Mouse (Mus musculus) hindbrain, embryonic 16.5 days (tissue): ENCODE results near the gene Topbp1. TPM values are rescaled to one million over a fixed set of nuclear protein-coding genes. Genes with fewer than 3 reads are reported as not detected.
"Not testable (repeated sequence)": the region's sequence is repeated elsewhere in the genome, so short reads cannot be mapped to it uniquely, and the experiment has no call there.

Source experiments
- ATAC-seq: fragments of 200-750 bp; cut with Nextera tagmentation; 2 replicates; pipeline ENCODE4 v1.8.0; 2017; ENCODE audit warnings: moderate TSS enrichment, moderate library complexity
- H3K27ac ChIP-seq: fragments of 300-500 bp; sonication (generic); 2 replicates; pipeline ENCODE4 v1.5.1; 2014; ENCODE audit warnings: low read depth, mild to moderate bottlenecking, control low read depth, low read length, moderate library complexity
- H3K27me3 ChIP-seq: fragments of 300-500 bp; sonication (generic); replicated peaks from 2 replicates; pipeline ENCODE4 v1.6.1; 2014; ENCODE audit warnings: low read length; ENCODE audit not compliant: control insufficient read depth, insufficient read depth
- H3K36me3 ChIP-seq: fragments of 300-500 bp; sonication (generic); 2 replicates; pipeline ENCODE4 v1.6.1; 2014; ENCODE audit warnings: mild to moderate bottlenecking, low read length, moderate library complexity, mixed read lengths; ENCODE audit not compliant: control insufficient read depth, insufficient read depth
- H3K4me1 ChIP-seq: fragments of 300-500 bp; sonication (generic); 2 replicates; pipeline ENCODE4 v1.6.1; 2014; ENCODE audit warnings: low read depth, low read length; ENCODE audit not compliant: control insufficient read depth, insufficient read depth
- H3K4me2 ChIP-seq: fragments of 300-500 bp; sonication (generic); 2 replicates; pipeline ENCODE4 v1.6.1; 2014; ENCODE audit warnings: mild to moderate bottlenecking, low read length, control low read depth, moderate library complexity
- H3K4me3 ChIP-seq: fragments of 300-500 bp; sonication (generic); 2 replicates; pipeline ENCODE4 v1.5.1; 2014; ENCODE audit warnings: mild to moderate bottlenecking, low read length, control low read depth, moderate library complexity
- H3K9ac ChIP-seq: fragments of 300-500 bp; sonication (generic); 2 replicates; pipeline ENCODE4 v1.6.1; 2014; ENCODE audit warnings: low read depth, mild to moderate bottlenecking, control low read depth, low read length, moderate library complexity
- H3K9me3 ChIP-seq: fragments of 300-500 bp; sonication (generic); 2 replicates; pipeline ENCODE4 v1.6.1; 2014; ENCODE audit warnings: mild to moderate bottlenecking, low read length, moderate library complexity; ENCODE audit not compliant: control insufficient read depth
- WGBS: fragments of 180-500 bp; shearing (Covaris S2); extraction: QIAGEN DNeasy Blood & Tissue Kit; methylation state at CpG from one replicate; pipeline ENCODE4 v1.1.7; 2014; 5-methylcytosine and 5-hydroxymethylcytosine counted together
- polyA plus RNA-seq: library from polyadenylated mRNA; unstranded; fragments of >200 nt; fragmentation: Nextera tagmentation; extraction: Ambion mirVana; gene quantifications from 2 replicates; pipeline ENCODE4 v1.2.1, GENCODE M21; 2015

Gene Topbp1
- polyA plus RNA-seq, 1 experiment from 2014 or later = 17.6 TPM

DNA sequence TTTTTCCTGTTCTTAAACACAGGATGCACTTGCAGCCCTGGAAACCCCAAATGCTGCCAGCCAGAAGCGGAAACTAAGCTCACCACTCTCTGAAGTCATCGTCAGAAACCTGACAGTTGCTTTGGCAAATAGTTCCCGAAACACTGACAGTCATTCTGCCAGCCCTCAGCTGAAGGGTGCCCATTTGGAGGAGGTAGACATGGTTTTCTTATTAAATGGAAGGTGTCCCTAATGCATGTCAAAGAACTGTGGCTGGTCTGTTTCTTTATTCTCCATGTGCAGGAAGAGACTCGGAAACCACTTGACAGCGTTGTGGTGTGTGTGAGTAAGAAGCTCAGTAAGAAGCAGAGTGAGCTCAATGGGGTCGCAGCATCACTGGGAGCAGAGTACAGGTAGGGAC lies 27.6 kb downstream of the Topbp1 start:
- no peaks in the 10 kb centered on the region for H3K4me1 ChIP-seq
- H3K9me3 ChIP-seq = no peaks in the 10 kb centered on the region
- H3K9ac ChIP-seq = no peak overlapping the region
- no peak overlapping the region for H3K4me2 ChIP-seq
- H3K27me3 ChIP-seq = no peaks in the 10 kb centered on the region
- peaks cover 29% of the 10 kb centered on the region for H3K36me3 ChIP-seq
- H3K27ac ChIP-seq = no peak overlapping the region
- 92% methylated on average over 6 of the region's 6 CpGs for WGBS
- H3K4me3 ChIP-seq = no peak overlapping the region
- no peak for ATAC-seq

GRCm38 (mm10) chr9:103336912-103337311 lies 31.9 kb downstream of the Topbp1 start:
- no peaks in the 10 kb centered on the region for H3K27me3 ChIP-seq
- H3K9me3 ChIP-seq = no peaks in the 10 kb centered on the region
- H3K4me1 ChIP-seq = no peaks in the 10 kb centered on the region
- H3K9ac ChIP-seq = no peak overlapping the region
- H3K36me3 ChIP-seq = peaks cover 33% of the 10 kb centered on the region
- H3K4me2 ChIP-seq = no peak overlapping the region
- ATAC-seq = no peak
- H3K27ac ChIP-seq = no peak overlapping the region
- no peak overlapping the region for H3K4me3 ChIP-seq

GRCm38 (mm10) chr9:103347045-103347444 lies 42.0 kb downstream of the Topbp1 start:
- no peak for ATAC-seq
- WGBS = 91% methylated on average over 4 of the region's 4 CpGs
- H3K36me3 ChIP-seq = peaks cover 2% of the 10 kb centered on the region
- H3K9ac ChIP-seq = no peak overlapping the region
- no peaks in the 10 kb centered on the region for H3K4me1 ChIP-seq
- no peak overlapping the region for H3K4me2 ChIP-seq
- no peaks in the 10 kb centered on the region for H3K27me3 ChIP-seq
- no peaks in the 10 kb centered on the region for H3K9me3 ChIP-seq
- no peak overlapping the region for H3K4me3 ChIP-seq
- H3K27ac ChIP-seq = no peak overlapping the region

- no peaks in the 10 kb centered on the region for H3K4me1 ChIP-seq
- H3K27me3 ChIP-seq = no peaks in the 10 kb centered on the region
- H3K36me3 ChIP-seq = peaks cover 2% of the 10 kb centered on the region
- H3K4me3 ChIP-seq = no peak overlapping the region
- no peak overlapping the region for H3K4me2 ChIP-seq
- no peak overlapping the region for H3K9ac ChIP-seq
- no peak overlapping the region for H3K27ac ChIP-seq
- no peaks in the 10 kb centered on the region for H3K9me3 ChIP-seq
- 81% methylated on average over 1 of the region's 1 CpGs for WGBS
- ATAC-seq = no peak
Measured at GRCm38 (mm10) chr9:103347996-103348490, 43.0 kb downstream of the Topbp1 start.

GRCm38 (mm10) chr9:103348791-103349190 lies 43.8 kb downstream of the Topbp1 start:
- Histone ChIP-seq H3K27ac (no peak overlapping the region), H3K9me3 (no peaks in the 10 kb centered on the region), H3K4me2 (no peak overlapping the region), H3K9ac (no peak overlapping the region), H3K4me1 (no peaks in the 10 kb centered on the region), H3K36me3 (peaks cover 2% of the 10 kb centered on the region), H3K27me3 (no peaks in the 10 kb centered on the region), H3K4me3 (no peak overlapping the region)
- no peak for ATAC-seq

- ATAC-seq, H3K4me2 ChIP-seq, H3K4me1 ChIP-seq, H3K9ac ChIP-seq, H3K27me3 ChIP-seq, H3K4me3 ChIP-seq, H3K9me3 ChIP-seq, H3K36me3 ChIP-seq, H3K27ac ChIP-seq: not testable (repeated sequence)
- 80% methylated on average over 5 of the region's 7 CpGs for WGBS
Measured at GRCm38 (mm10) chr9:103353500-103354260, 48.7 kb downstream of the Topbp1 start.

- no peak overlapping the region for H3K4me3 ChIP-seq
- H3K27me3 ChIP-seq = no peaks in the 10 kb centered on the region
- H3K4me1 ChIP-seq = peaks cover 3% of the 10 kb centered on the region
- no peak for ATAC-seq
- peaks cover 11% of the 10 kb centered on the region; the same call in 1 of the 2 replicates for H3K36me3 ChIP-seq
- no peak overlapping the region for H3K4me2 ChIP-seq
- H3K9me3 ChIP-seq = no peaks in the 10 kb centered on the region
- no peak overlapping the region for H3K9ac ChIP-seq
- H3K27ac ChIP-seq = no peak overlapping the region
Measured at GRCm38 (mm10) chr9:103357893-103358292, 52.9 kb downstream of the Topbp1 start.

DNA sequence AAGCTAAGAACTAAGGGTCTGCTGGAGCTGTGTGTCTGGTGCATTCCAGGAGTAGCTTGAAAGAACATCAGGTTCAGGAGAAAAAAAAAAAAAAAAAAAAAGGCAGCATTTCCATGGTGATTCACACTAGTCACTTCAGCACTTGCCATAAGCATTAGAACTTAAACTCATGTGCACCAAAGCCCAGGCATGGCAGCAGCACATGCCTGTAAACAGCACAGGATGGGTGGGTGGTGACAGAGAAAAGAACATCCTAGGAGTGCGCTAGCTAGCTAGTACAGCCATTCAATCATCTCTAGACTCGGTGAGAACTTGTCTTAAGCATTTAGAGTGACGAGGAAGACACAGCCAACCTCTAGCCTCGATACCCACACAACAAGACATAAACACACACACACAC lies 53.5 kb downstream of the Topbp1 start:
- no peak overlapping the region for H3K27ac ChIP-seq
- H3K36me3 ChIP-seq = peaks cover 11% of the 10 kb centered on the region; the same call in 1 of the 2 replicates
- ATAC-seq = no peak

DNA sequence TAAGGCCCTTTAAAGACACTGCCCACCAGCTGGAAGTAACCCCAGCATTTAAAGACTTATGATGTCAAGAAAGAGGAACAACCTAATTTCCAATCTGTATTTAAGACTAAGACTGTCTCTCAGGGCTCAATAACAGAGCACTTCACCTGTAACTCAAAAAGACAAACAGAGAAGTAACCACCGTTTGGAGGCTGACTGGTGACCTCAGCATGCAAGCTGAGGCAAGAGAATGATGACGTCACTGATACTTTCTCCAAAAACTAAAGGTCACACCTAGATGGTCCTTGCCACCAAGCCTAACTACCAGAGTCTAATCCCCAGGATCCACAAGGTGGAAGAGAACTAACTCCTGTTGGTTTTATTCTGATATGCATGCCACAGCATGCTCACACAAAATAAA lies 55.6 kb downstream of the Topbp1 start:
- H3K9ac ChIP-seq = no peak overlapping the region
- H3K9me3 ChIP-seq = no peaks in the 10 kb centered on the region
- no peak overlapping the region for H3K4me2 ChIP-seq
- H3K27me3 ChIP-seq = no peaks in the 10 kb centered on the region
- H3K27ac ChIP-seq = no peak overlapping the region
- H3K4me3 ChIP-seq = no peak overlapping the region
- peaks cover 11% of the 10 kb centered on the region; the same call in 1 of the 2 replicates for H3K36me3 ChIP-seq
- 71% methylated on average over 2 of the region's 2 CpGs for WGBS
- H3K4me1 ChIP-seq = peaks cover 11% of the 10 kb centered on the region
- ATAC-seq = no peak

More for the DNA sequence above, 53.5 kb downstream of the Topbp1 start:
- Histone ChIP-seq H3K4me3 (no peak overlapping the region), H3K9ac (no peak overlapping the region), H3K27me3 (no peaks in the 10 kb centered on the region), H3K4me2 (no peak overlapping the region), H3K4me1 (peaks cover 10% of the 10 kb centered on the region), H3K9me3 (no peaks in the 10 kb centered on the region)
- 86% methylated on average over 4 of the region's 4 CpGs for WGBS
